Mouse (Mus musculus): Measurements from ENCODE around the gene Zfp764. TPM values are rescaled to one million over a fixed set of nuclear protein-coding genes. Genes with fewer than 3 reads are reported as not detected.
"Not testable (repeated sequence)": the region's sequence is repeated elsewhere in the genome, so short reads cannot be mapped to it uniquely, and the experiment has no call there.

Zfp764 gene
- polyA plus RNA-seq, 1 experiment from 2014 or later = 6.6 TPM

- Histone ChIP-seq H3K9me3 (replicated peaks; ENCODE audit: control insufficient read depth, low read length) (0 out of 2 replicates have a peak, but pooled peaks cover 2% of the 10 kb centered on the region), H3K9ac (ENCODE audit: low read length) (no peak overlapping the region), H3K4me3 (ENCODE audit: low read length) (no peak overlapping the region), H3K27me3 (ENCODE audit: control insufficient read depth, insufficient read depth, low read length) (peaks cover 4% of the 10 kb centered on the region; the same call in 1 of the 2 replicates), H3K27ac (ENCODE audit: low read length) (peak overlapping the region; percentile 59; the same call in 1 of the 2 replicates), H3K4me1 (ENCODE audit: control insufficient read depth, insufficient read depth, low read length) (peaks cover 4% of the 10 kb centered on the region), H3K4me2 (ENCODE audit: low read depth, low read length) (no peak overlapping the region), H3K36me3 (ENCODE audit: control insufficient read depth, insufficient read depth) (no peaks in the 10 kb centered on the region)
- 0 out of 2 replicates have a peak, but pooled peaks have one; percentile 16 for ATAC-seq (replicated peaks; ENCODE audit: extremely low read depth, insufficient read depth, low FRiP score)
- 46% methylated on average over 3 of the region's 3 CpGs for WGBS
Observed at GRCm38 (mm10) chr7:127426354-127426753, 19.7 kb upstream of the Zfp764 start.

GRCm38 (mm10) chr7:127425911-127426310 lies 19.3 kb upstream of the Zfp764 start:
- H3K36me3 ChIP-seq (ENCODE audit: control insufficient read depth, insufficient read depth) = no peaks in the 10 kb centered on the region

GRCm38 (mm10) chr7:127425291-127425690 lies 18.7 kb upstream of the Zfp764 start:
- peaks cover 4% of the 10 kb centered on the region; the same call in 1 of the 2 replicates for H3K27me3 ChIP-seq (ENCODE audit: control insufficient read depth, insufficient read depth, low read length)
- H3K27ac ChIP-seq (ENCODE audit: low read length) = no peak overlapping the region
- H3K9me3 ChIP-seq (replicated peaks; ENCODE audit: control insufficient read depth, low read length) = 0 out of 2 replicates have a peak, but pooled peaks cover 2% of the 10 kb centered on the region
- 78% methylated on average over 3 of the region's 3 CpGs for WGBS
- no peak for ATAC-seq (replicated peaks; ENCODE audit: extremely low read depth, insufficient read depth, low FRiP score)
- peaks cover 9% of the 10 kb centered on the region for H3K4me1 ChIP-seq (ENCODE audit: control insufficient read depth, insufficient read depth, low read length)
- no peak overlapping the region for H3K4me3 ChIP-seq (ENCODE audit: low read length)
- no peak overlapping the region for H3K9ac ChIP-seq (ENCODE audit: low read length)
- no peaks in the 10 kb centered on the region for H3K36me3 ChIP-seq (ENCODE audit: control insufficient read depth, insufficient read depth)
- H3K4me2 ChIP-seq (ENCODE audit: low read depth, low read length) = no peak overlapping the region

More at GRCm38 (mm10) chr7:127425911-127426310, 19.3 kb upstream of the Zfp764 start:
- Histone ChIP-seq H3K27me3 (ENCODE audit: control insufficient read depth, insufficient read depth, low read length) (peaks cover 4% of the 10 kb centered on the region; the same call in 1 of the 2 replicates), H3K4me3 (ENCODE audit: low read length) (no peak overlapping the region), H3K27ac (ENCODE audit: low read length) (0 out of 2 replicates have a peak overlapping the region, but pooled peaks have one; percentile 24), H3K4me1 (ENCODE audit: control insufficient read depth, insufficient read depth, low read length) (peaks cover 9% of the 10 kb centered on the region), H3K9me3 (replicated peaks; ENCODE audit: control insufficient read depth, low read length) (0 out of 2 replicates have a peak, but pooled peaks cover 2% of the 10 kb centered on the region), H3K9ac (ENCODE audit: low read length) (no peak overlapping the region), H3K4me2 (ENCODE audit: low read depth, low read length) (no peak overlapping the region)
- WGBS = 77% methylated on average over 2 of the region's 2 CpGs
- no peak for ATAC-seq (replicated peaks; ENCODE audit: extremely low read depth, insufficient read depth, low FRiP score)

- Histone ChIP-seq H3K27ac (ENCODE audit: low read length) (no peak overlapping the region), H3K4me3 (ENCODE audit: low read length) (peak overlapping the region; percentile 91), H3K36me3 (ENCODE audit: control insufficient read depth, insufficient read depth) (peaks cover 5% of the 10 kb centered on the region; the same call in 1 of the 2 replicates), H3K27me3 (ENCODE audit: control insufficient read depth, insufficient read depth, low read length) (peaks cover 4% of the 10 kb centered on the region; the same call in 1 of the 2 replicates), H3K4me1 (ENCODE audit: control insufficient read depth, insufficient read depth, low read length) (peaks cover 9% of the 10 kb centered on the region), H3K9ac (ENCODE audit: low read length) (peak overlapping the region; percentile 94), H3K4me2 (ENCODE audit: low read depth, low read length) (peak overlapping the region; percentile 99), H3K9me3 (replicated peaks; ENCODE audit: control insufficient read depth, low read length) (0 out of 2 replicates have a peak, but pooled peaks cover 2% of the 10 kb centered on the region)
- 1% methylated on average over 15 of the region's 15 CpGs for WGBS
- peak; percentile 37 for ATAC-seq (replicated peaks; ENCODE audit: extremely low read depth, insufficient read depth, low FRiP score)
Observed at GRCm38 (mm10) chr7:127422247-127422646, 15.6 kb upstream of the Zfp764 start.

GRCm38 (mm10) chr7:127421388-127422191 lies 15.0 kb upstream of the Zfp764 start, which contains the start of gene Zfp688:
TSS of gene Zfp688 (minus strand) at chr7:127422068.
- peak within 1 kb of the TSS; percentile 91 for H3K4me3 ChIP-seq (ENCODE audit: low read length)
- 2% methylated on average over 48 of the region's 48 CpGs for WGBS

GRCm38 (mm10) chr7:127411418-127411817 lies 4.8 kb upstream of the Zfp764 start:
- Histone ChIP-seq H3K4me1 (ENCODE audit: control insufficient read depth, insufficient read depth, low read length) (no peaks in the 10 kb centered on the region), H3K36me3 (ENCODE audit: control insufficient read depth, insufficient read depth) (no peaks in the 10 kb centered on the region), H3K27ac (ENCODE audit: low read length) (no peak overlapping the region), H3K4me2 (ENCODE audit: low read depth, low read length) (no peak overlapping the region), H3K4me3 (ENCODE audit: low read length) (no peak overlapping the region), H3K9me3 (replicated peaks; ENCODE audit: control insufficient read depth, low read length) (no peaks in the 10 kb centered on the region; the same call in 1 of the 2 replicates), H3K9ac (ENCODE audit: low read length) (no peak overlapping the region), H3K27me3 (ENCODE audit: control insufficient read depth, insufficient read depth, low read length) (no peaks in the 10 kb centered on the region)
- no peak for ATAC-seq (replicated peaks; ENCODE audit: extremely low read depth, insufficient read depth, low FRiP score)
- WGBS = 74% methylated on average over 2 of the region's 2 CpGs

More at GRCm38 (mm10) chr7:127421388-127422191, 15.0 kb upstream of the Zfp764 start, which contains the start of gene Zfp688:
- peak within 1 kb of the TSS; percentile 99 for H3K4me2 ChIP-seq (ENCODE audit: low read depth, low read length)
- peaks cover 4% of the 10 kb centered on the region; the same call in 1 of the 2 replicates for H3K27me3 ChIP-seq (ENCODE audit: control insufficient read depth, insufficient read depth, low read length)
- H3K9me3 ChIP-seq (replicated peaks; ENCODE audit: control insufficient read depth, low read length) = no peaks in the 10 kb centered on the region
- H3K36me3 ChIP-seq (ENCODE audit: control insufficient read depth, insufficient read depth) = peaks cover 5% of the 10 kb centered on the region; the same call in 1 of the 2 replicates
- ATAC-seq (replicated peaks; ENCODE audit: extremely low read depth, insufficient read depth, low FRiP score) = peak; percentile 93
- no peak within 1 kb of the TSS; the same call in 1 of the 2 replicates for H3K27ac ChIP-seq (ENCODE audit: low read length)
- H3K9ac ChIP-seq (ENCODE audit: low read length) = peak within 1 kb of the TSS; percentile 94
- peaks cover 9% of the 10 kb centered on the region for H3K4me1 ChIP-seq (ENCODE audit: control insufficient read depth, insufficient read depth, low read length)

GRCm38 (mm10) chr7:127404101-127404500 lies 2.5 kb downstream of the Zfp764 start:
- not testable (repeated sequence) for H3K4me1 ChIP-seq (ENCODE audit: control insufficient read depth, insufficient read depth, low read length); H3K36me3 ChIP-seq (ENCODE audit: control insufficient read depth, insufficient read depth); ATAC-seq (replicated peaks; ENCODE audit: extremely low read depth, insufficient read depth, low FRiP score); H3K4me2 ChIP-seq (ENCODE audit: low read depth, low read length); H3K27me3 ChIP-seq (ENCODE audit: control insufficient read depth, insufficient read depth, low read length); H3K9ac ChIP-seq (ENCODE audit: low read length); H3K4me3 ChIP-seq (ENCODE audit: low read length); H3K9me3 ChIP-seq (replicated peaks; ENCODE audit: control insufficient read depth, low read length); H3K27ac ChIP-seq (ENCODE audit: low read length)
- WGBS = 96% methylated on average over 6 of the region's 6 CpGs

- no peak for ATAC-seq (replicated peaks; ENCODE audit: extremely low read depth, insufficient read depth, low FRiP score)
- Histone ChIP-seq H3K27ac (ENCODE audit: low read length) (no peak overlapping the region), H3K36me3 (ENCODE audit: control insufficient read depth, insufficient read depth) (peaks cover 4% of the 10 kb centered on the region; the same call in 1 of the 2 replicates), H3K9me3 (replicated peaks; ENCODE audit: control insufficient read depth, low read length) (no peaks in the 10 kb centered on the region), H3K4me3 (ENCODE audit: low read length) (no peak overlapping the region), H3K27me3 (ENCODE audit: control insufficient read depth, insufficient read depth, low read length) (no peaks in the 10 kb centered on the region), H3K4me2 (ENCODE audit: low read depth, low read length) (no peak overlapping the region), H3K4me1 (ENCODE audit: control insufficient read depth, insufficient read depth, low read length) (peaks cover 5% of the 10 kb centered on the region; the same call in 1 of the 2 replicates), H3K9ac (ENCODE audit: low read length) (no peak overlapping the region)
- WGBS = 35% methylated on average over 2 of the region's 2 CpGs
Observed at GRCm38 (mm10) chr7:127402980-127403379, 3.6 kb downstream of the Zfp764 start.

GRCm38 (mm10) chr7:127400355-127400754 lies 6.3 kb downstream of the Zfp764 start:
- Histone ChIP-seq H3K4me3 (ENCODE audit: low read length) (no peak overlapping the region), H3K9me3 (replicated peaks; ENCODE audit: control insufficient read depth, low read length) (no peaks in the 10 kb centered on the region), H3K4me1 (ENCODE audit: control insufficient read depth, insufficient read depth, low read length) (no peaks in the 10 kb centered on the region), H3K27ac (ENCODE audit: low read length) (no peak overlapping the region), H3K36me3 (ENCODE audit: control insufficient read depth, insufficient read depth) (peaks cover 4% of the 10 kb centered on the region; the same call in 1 of the 2 replicates), H3K4me2 (ENCODE audit: low read depth, low read length) (no peak overlapping the region), H3K9ac (ENCODE audit: low read length) (no peak overlapping the region), H3K27me3 (ENCODE audit: control insufficient read depth, insufficient read depth, low read length) (no peaks in the 10 kb centered on the region)
- WGBS = 68% methylated on average over 3 of the region's 3 CpGs
- no peak for ATAC-seq (replicated peaks; ENCODE audit: extremely low read depth, insufficient read depth, low FRiP score)
